27 mouse cellular contexts compared by ENCODE assay signal in the genomic region with DNA sequence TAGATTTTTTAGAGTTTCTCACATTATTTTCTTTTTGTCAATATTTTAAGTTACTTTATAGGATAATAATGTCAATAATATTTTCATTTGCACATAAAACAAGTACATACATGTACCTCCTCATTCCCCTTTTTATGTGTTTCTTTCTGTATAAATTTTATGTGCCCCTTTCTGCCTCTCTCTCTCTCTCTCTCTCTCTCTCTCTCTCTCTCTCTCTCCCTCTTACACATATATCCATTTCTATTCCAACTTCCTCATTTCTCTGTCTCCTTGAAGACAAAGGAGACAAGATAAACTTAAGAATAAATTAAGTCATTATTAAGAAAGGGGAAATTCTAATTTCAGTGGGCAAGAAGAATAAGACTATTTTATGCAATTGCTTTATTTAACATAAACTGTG.
"Had no signal": no experiment of that assay in that cellular context is flagged by ENCODE, and none has a peak within 500 bp of the region (broad histone marks: within the 10 kb centered on the region; RNA-seq: fewer than 3 reads in every experiment).

No protein-coding gene starts in this region.

- H3K9me3 ChIP-seq: limb, embryonic 10.5 days; limb, embryonic 12.5 days; limb, embryonic 13.5 days; limb, embryonic 15.5 days; liver, embryonic 12.5 days; liver, embryonic 13.5 days; liver, embryonic 15.5 days; lung, embryonic 15.5 days; midbrain, embryonic 10.5 days; midbrain, embryonic 12.5 days; midbrain, embryonic 13.5 days; midbrain, embryonic 15.5 days had no signal

- H3K4me3 ChIP-seq: limb, embryonic 10.5 days; limb, embryonic 12.5 days; limb, embryonic 13.5 days; limb, embryonic 15.5 days; liver, embryonic 12.5 days; liver, embryonic 13.5 days; liver, embryonic 15.5 days; lung, embryonic 15.5 days; megakaryocyte, embryonic 14.5 days; midbrain, embryonic 10.5 days; midbrain, embryonic 12.5 days; midbrain, embryonic 13.5 days; midbrain, embryonic 15.5 days; myocyte had no signal

- H3K9ac ChIP-seq: limb, embryonic 12.5 days; limb, embryonic 13.5 days; limb, embryonic 15.5 days; liver, embryonic 12.5 days; liver, embryonic 13.5 days; liver, embryonic 14.5 days; liver, embryonic 15.5 days; liver, postnatal 0 days; lung, embryonic 14.5 days; lung, embryonic 15.5 days; midbrain, embryonic 12.5 days; midbrain, embryonic 13.5 days; midbrain, embryonic 15.5 days had no signal

- H3K27me3 ChIP-seq: limb, embryonic 12.5 days; limb, embryonic 13.5 days; limb, embryonic 15.5 days; liver, embryonic 12.5 days; liver, embryonic 13.5 days; liver, embryonic 15.5 days; lung, embryonic 15.5 days; megakaryocyte, embryonic 14.5 days; midbrain, embryonic 12.5 days; midbrain, embryonic 13.5 days; midbrain, embryonic 15.5 days had no signal

- H3K27ac ChIP-seq: limb, embryonic 10.5 days; limb, embryonic 12.5 days; limb, embryonic 13.5 days; limb, embryonic 15.5 days; liver, embryonic 12.5 days; liver, embryonic 13.5 days; liver, embryonic 14.5 days; liver, embryonic 15.5 days; lung, embryonic 15.5 days; macrophage; midbrain, embryonic 10.5 days; midbrain, embryonic 12.5 days; midbrain, embryonic 13.5 days; midbrain, embryonic 15.5 days had no signal

- H3K36me3 ChIP-seq: limb, embryonic 10.5 days; limb, embryonic 12.5 days; limb, embryonic 13.5 days; limb, embryonic 15.5 days; liver, embryonic 12.5 days; liver, embryonic 13.5 days; liver, embryonic 15.5 days; lung, embryonic 15.5 days; midbrain, embryonic 10.5 days; midbrain, embryonic 12.5 days; midbrain, embryonic 13.5 days; midbrain, embryonic 15.5 days had no signal

- H3K4me1 ChIP-seq: limb, embryonic 10.5 days; limb, embryonic 12.5 days; limb, embryonic 13.5 days; limb, embryonic 15.5 days; liver, embryonic 12.5 days; liver, embryonic 13.5 days; liver, embryonic 15.5 days; lung, embryonic 15.5 days; megakaryocyte, embryonic 14.5 days; midbrain, embryonic 10.5 days; midbrain, embryonic 12.5 days; midbrain, embryonic 13.5 days; midbrain, embryonic 15.5 days had no signal

- DNase-seq: left cerebral cortex, postnatal 4 days; liver; liver, embryonic 13.5 days; liver, postnatal 0 days; lung, adult 18-20 months; lung, adult 2 months; lung, embryonic 14.5 days; lung, postnatal 10 days; lung, postnatal 14 days; lung, postnatal 36 days; lung, postnatal 4 days; midbrain, embryonic 14.5 days had no signal
